Mouse (Mus musculus): ENCODE data around the gene Nenf. TPM values are rescaled to one million over a fixed set of nuclear protein-coding genes. Genes with fewer than 3 reads are reported as not detected.

The Nenf gene
- total RNA-seq, 2 experiments from 2014 or later, result 96.9 to 104 TPM

- no peak for DNase-seq
- intact Hi-C loops (cut with DNase I), result no loop called here
Measured at GRCm38 (mm10) chr1:191324733-191325590, 7.0 kb upstream of the Nenf start.

- intact Hi-C loops (cut with DNase I), result no loop called here
- DNase-seq, result no peak
Measured at GRCm38 (mm10) chr1:191323381-191323780, 5.4 kb upstream of the Nenf start.

- DNase-seq, result peak in 1 of 2 experiments; percentile 30
- intact Hi-C loops (cut with DNase I), result no loop called here
Measured at GRCm38 (mm10) chr1:191318686-191319085, 692 bp upstream of the Nenf start.

GRCm38 (mm10) chr1:191316818-191317217, 1.2 kb downstream of the Nenf start:
- intact Hi-C loops (cut with DNase I), result no loop called here

GRCm38 (mm10) chr1:191313926-191314325, 4.1 kb downstream of the Nenf start:
- no peak for DNase-seq
- intact Hi-C loops (cut with DNase I), result loop anchor here (2.0 to 5.0 kb wide), 3 partner anchors 37 to 503 kb away; no protein-coding TSS in a partner anchor

More at GRCm38 (mm10) chr1:191316818-191317217, 1.2 kb downstream of the Nenf start:
- no peak for DNase-seq

GRCm38 (mm10) chr1:191313158-191313557, 4.8 kb downstream of the Nenf start:
- no peak for DNase-seq
- intact Hi-C loops (cut with DNase I), result loop anchor here (2.0 to 5.0 kb wide), 3 partner anchors 38 to 504 kb away; no protein-coding TSS in a partner anchor

GRCm38 (mm10) chr1:191312513-191312941, 5.5 kb downstream of the Nenf start:
- intact Hi-C loops (cut with DNase I), result loop anchor here (2.0 to 5.0 kb wide), 3 partner anchors 38 to 505 kb away; no protein-coding TSS in a partner anchor
- peak; percentile 84 to 93 for DNase-seq

- intact Hi-C loops (cut with DNase I), result loop anchor here (5.0 kb wide), 2 partner anchors 86 to 506 kb away; no protein-coding TSS in a partner anchor
- DNase-seq, result no peak
Measured at GRCm38 (mm10) chr1:191311296-191311898, 6.6 kb downstream of the Nenf start.

GRCm38 (mm10) chr1:191307766-191308455, 10.1 kb downstream of the Nenf start:
- intact Hi-C loops (cut with DNase I), result no loop called here
- peak in 1 of 2 experiments; percentile 29 for DNase-seq

- DNase-seq, result peak in 1 of 2 experiments; percentile 14
- intact Hi-C loops (cut with DNase I), result no loop called here
Measured at GRCm38 (mm10) chr1:191306316-191306715, 11.7 kb downstream of the Nenf start.

- DNase-seq, result peak in 1 of 2 experiments; percentile 21
- intact Hi-C loops (cut with DNase I), result no loop called here
Measured at GRCm38 (mm10) chr1:191305610-191306009, 12.4 kb downstream of the Nenf start.

GRCm38 (mm10) chr1:191304216-191304615, 13.8 kb downstream of the Nenf start:
- intact Hi-C loops (cut with DNase I), result no loop called here
- DNase-seq, result no peak

GRCm38 (mm10) chr1:191303736-191304135, 14.3 kb downstream of the Nenf start:
- intact Hi-C loops (cut with DNase I), result no loop called here
- no peak for DNase-seq

- intact Hi-C loops (cut with DNase I), result no loop called here
- no peak for DNase-seq
Measured at GRCm38 (mm10) chr1:191301903-191302302, 16.1 kb downstream of the Nenf start.

GRCm38 (mm10) chr1:191299215-191299942, 18.6 kb downstream of the Nenf start:
- DNase-seq, result peak; percentile 59 to 67
- intact Hi-C loops (cut with DNase I), result no loop called here

GRCm38 (mm10) chr1:191298304-191298703, 19.7 kb downstream of the Nenf start:
- DNase-seq, result no peak
- intact Hi-C loops (cut with DNase I), result no loop called here

GRCm38 (mm10) chr1:191296445-191296844, 21.5 kb downstream of the Nenf start:
- peak; percentile 65 to 82 for DNase-seq
- intact Hi-C loops (cut with DNase I), result no loop called here

- intact Hi-C loops (cut with DNase I), result no loop called here
Measured at GRCm38 (mm10) chr1:191295784-191296183, 22.2 kb downstream of the Nenf start.

GRCm38 (mm10) chr1:191293996-191294795, 23.8 kb downstream of the Nenf start:
- intact Hi-C loops (cut with DNase I), result no loop called here
- no peak for DNase-seq

More at GRCm38 (mm10) chr1:191295784-191296183, 22.2 kb downstream of the Nenf start:
- DNase-seq, result no peak

Measured in heart, postnatal 14 days (tissue).